Mouse (Mus musculus) C2C12 (cell line): ENCODE measurements around the gene Mrps34.

ENCODE experiments used
- CEBPB ChIP-seq: IDR thresholded peaks from one replicate; pipeline ENCODE4 v1.6.1; 2011; ENCODE audit warnings: low read depth, mild to moderate bottlenecking, control low read depth, moderate library complexity
- CTCF ChIP-seq: IDR thresholded peaks from one replicate; pipeline ENCODE4 v1.5.1; 2011; ENCODE audit not compliant: control insufficient read depth, insufficient read depth, insufficient read length
- FOSL1 ChIP-seq: IDR thresholded peaks from one replicate; pipeline ENCODE4 v1.8.0; 2011; ENCODE audit warnings: mild to moderate bottlenecking, low read length; ENCODE audit not compliant: poor library complexity, insufficient read depth, severe bottlenecking
- MAX ChIP-seq: IDR thresholded peaks from one replicate; pipeline ENCODE4 v1.6.1; 2011; ENCODE audit warnings: mild to moderate bottlenecking, control low read depth
- USF1 ChIP-seq: IDR thresholded peaks from one replicate; pipeline ENCODE4 v1.6.1; 2011; ENCODE audit warnings: low read depth, mild to moderate bottlenecking, control low read depth, moderate library complexity

DNA sequence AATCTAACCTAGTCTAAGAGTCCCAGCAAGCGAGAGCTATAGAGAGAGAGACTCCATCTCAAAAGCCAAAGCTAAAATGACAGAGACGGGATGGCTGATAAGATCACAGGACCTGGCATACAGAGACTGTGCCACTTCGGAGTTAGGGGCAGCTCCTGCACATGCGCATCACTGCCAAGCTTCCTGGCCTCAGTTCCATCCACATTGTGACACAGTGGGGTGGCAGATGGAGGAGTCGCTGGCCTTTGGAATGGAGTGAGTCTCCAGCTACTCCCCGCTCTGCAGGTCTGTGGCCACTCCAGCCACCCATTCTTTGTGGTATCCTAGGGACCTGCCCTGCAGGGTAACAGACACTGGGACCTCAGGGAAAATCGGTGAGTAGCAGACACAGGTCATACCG lies 29.1 kb upstream of the Mrps34 start, which contains the start of gene Igfals:
- TF ChIP-seq CTCF: no peak
- TF ChIP-seq MAX: no peak
- TF ChIP-seq CEBPB: no peak
- no peak for TF ChIP-seq USF1
- TF ChIP-seq FOSL1: no peak
